Mouse (Mus musculus): ENCODE measurements around the gene Rab17. TPM values are rescaled to one million over a fixed set of nuclear protein-coding genes. Genes with fewer than 3 reads are reported as not detected.

Gene Rab17
- not detected in 4 replicates for total RNA-seq (2023; ENCODE audit: inconsistent age)

GRCm38 (mm10) chr1:90969347-90969784 lies at the start of gene Rab17:
Rab17 (minus strand) TSS chr1:90969661.

GRCm38 (mm10) chr1:90998268-90998890 lies 28.9 kb upstream of the Rab17 start, which contains the start of gene Lrrfip1:
Lrrfip1 (plus strand) TSS chr1:90998737.

GRCm38 (mm10) chr1:90952808-90953207 lies 16.7 kb downstream of the Rab17 start, which contains the start of gene Prlh:
Prlh (plus strand) TSS chr1:90953108.

GRCm38 (mm10) chr1:90914948-90915569 lies 54.4 kb downstream of the Rab17 start, which contains the start of gene Mlph:
Mlph (plus strand) TSS chr1:90915085.

Other genes with a start within 250 kb of the Rab17 start
- 0.06 to 0.45 TPM in 2 of 4 replicates, not detected in the others for gene Col6a3, start 125.7 kb downstream of the Rab17 start, total RNA-seq (2023; ENCODE audit: inconsistent age)
- not detected in 4 replicates for gene Mlph, start 54.6 kb downstream of the Rab17 start, total RNA-seq (2023; ENCODE audit: inconsistent age)
- gene Prlh, start 16.6 kb downstream of the Rab17 start, total RNA-seq (2023; ENCODE audit: inconsistent age): not detected in 4 replicates
- 115 to 136 TPM (median 127 TPM) in 4 replicates for gene Lrrfip1, start 29.1 kb upstream of the Rab17 start, total RNA-seq (2023; ENCODE audit: inconsistent age)
- gene Rbm44, start 175.4 kb upstream of the Rab17 start, total RNA-seq (2023; ENCODE audit: inconsistent age): 0.61 to 1.00 TPM (median 0.83 TPM) in 4 replicates
- gene Ramp1, start 210.2 kb upstream of the Rab17 start, total RNA-seq (2023; ENCODE audit: inconsistent age): 0.22 to 0.60 TPM in 2 of 4 replicates, not detected in the others